22 mouse cellular contexts compared by ENCODE assay signal in the genomic region with DNA sequence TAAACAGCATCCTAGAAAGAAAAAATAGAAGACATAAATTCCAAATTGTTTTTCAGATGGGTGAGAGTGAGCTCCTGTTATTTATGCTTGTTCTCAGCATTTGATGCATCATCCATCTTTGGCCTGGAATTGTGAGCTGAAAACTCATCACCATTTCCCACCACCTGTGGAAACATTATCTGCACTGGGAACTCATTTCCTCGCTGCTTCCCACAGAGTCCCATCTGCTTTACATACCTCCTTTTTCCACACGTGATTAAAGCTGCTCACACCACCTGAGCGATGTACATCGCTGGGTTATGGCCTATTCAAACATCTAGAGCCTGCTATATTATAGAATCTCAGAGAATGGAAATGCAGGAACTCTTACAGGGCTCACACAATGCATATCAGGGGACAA.
DNase-seq lines count a peak whose midpoint lies in the region; ATAC-seq and TF ChIP-seq lines count a peak whose summit lies in the region.
"Had no signal": no experiment of that assay in that cellular context is flagged by ENCODE, and none has a peak within 500 bp of the region (broad histone marks: within the 10 kb centered on the region; RNA-seq: fewer than 3 reads in every experiment).

No protein-coding gene starts in this region.

- no peaks in the 10 kb centered on the region for H3K27me3 ChIP-seq in midbrain, postnatal 0 days (ENCODE audit: insufficient read depth, low read length)
- no peaks in the 10 kb centered on the region for H3K27me3 ChIP-seq in midbrain, embryonic 11.5 days (ENCODE audit: control insufficient read depth, insufficient read depth, low read length)
- no peaks in the 10 kb centered on the region for H3K27me3 ChIP-seq in intestine, postnatal 0 days (replicated peaks; ENCODE audit: control insufficient read depth, insufficient read depth, low read length)
- H3K27me3 ChIP-seq: embryonic facial prominence, embryonic 12.5 days; forebrain, embryonic 15.5 days; heart, embryonic 15.5 days; hindbrain, embryonic 15.5 days had no signal

- H3K9ac ChIP-seq in midbrain, postnatal 0 days (replicated peaks; ENCODE audit: low read length, poor library complexity, severe bottlenecking): no peak overlapping the region
- H3K9ac ChIP-seq in midbrain, embryonic 11.5 days (ENCODE audit: low read length): no peak overlapping the region
- H3K9ac ChIP-seq in intestine, postnatal 0 days (ENCODE audit: low read depth, low read length): no peak overlapping the region
- H3K9ac ChIP-seq: embryonic facial prominence, embryonic 12.5 days; forebrain, embryonic 15.5 days; heart, embryonic 15.5 days; hindbrain, embryonic 15.5 days had no signal

- no peak overlapping the region for H3K27ac ChIP-seq in midbrain, postnatal 0 days (ENCODE audit: low read depth, low read length)
- H3K27ac ChIP-seq in midbrain, embryonic 11.5 days (ENCODE audit: low read depth, low read length): no peak overlapping the region
- no peak overlapping the region for H3K27ac ChIP-seq in intestine, postnatal 0 days (ENCODE audit: low read depth, low read length)
- H3K27ac ChIP-seq: embryonic facial prominence, embryonic 12.5 days; forebrain, embryonic 15.5 days; heart, adult 2 months; heart, embryonic 15.5 days; hindbrain, embryonic 15.5 days had no signal

- peak; percentile 66; the same call in 1 of the 2 replicates for ATAC-seq in cerebellum, adult (ENCODE audit: insufficient number of reproducible peaks, low FRiP score, low TSS enrichment)
- no peak for ATAC-seq in midbrain, postnatal 0 days (ENCODE audit: low FRiP score)
- no peak for ATAC-seq in midbrain, embryonic 11.5 days (ENCODE audit: low FRiP score)
- no peak for ATAC-seq in intestine, postnatal 0 days
- ATAC-seq: CD4-positive, CD25-positive, alpha-beta regulatory T cell, adult 4 months; forebrain, embryonic 15.5 days had no signal

- H3K4me1 ChIP-seq in midbrain, postnatal 0 days (ENCODE audit: insufficient read depth, low read length): no peaks in the 10 kb centered on the region
- no peaks in the 10 kb centered on the region for H3K4me1 ChIP-seq in midbrain, embryonic 11.5 days (ENCODE audit: control insufficient read depth, insufficient read depth, low read length)
- no peaks in the 10 kb centered on the region for H3K4me1 ChIP-seq in intestine, postnatal 0 days (replicated peaks; ENCODE audit: control insufficient read depth, insufficient read depth, low read length)
- H3K4me1 ChIP-seq: embryonic facial prominence, embryonic 12.5 days; forebrain, embryonic 15.5 days; heart, embryonic 15.5 days; hindbrain, embryonic 15.5 days had no signal

- no peak for DNase-seq in cerebellum, adult 11 months
- peak; percentile 21 for DNase-seq in midbrain, postnatal 0 days (ENCODE audit: low spot score)
- no peak for DNase-seq in midbrain, embryonic 11.5 days (ENCODE audit: low spot score, missing footprints)
- peak; percentile 16 to 19 for DNase-seq in cerebellum, postnatal 10 days
- peak; percentile 9 for DNase-seq in mesoderm, embryonic 11.5 days (ENCODE audit: low read depth, low spot score)
- no peak for DNase-seq in gastrocnemius, adult 8-10 months (ENCODE audit: low spot score in 2 of 2)
- DNase-seq: adrenal gland, adult 8-10 months; adrenal gland, postnatal 36 days; B cell, adult 2 months; gastrocnemius, postnatal 14 days; heart, adult 2 months; heart, postnatal 14 days; kidney, adult 18-20 months had no signal

- 69% methylated on average over 4 of the region's 4 CpGs for WGBS in midbrain, postnatal 0 days
- 78% methylated on average over 4 of the region's 4 CpGs for WGBS in midbrain, embryonic 11.5 days
- 64% methylated on average over 4 of the region's 4 CpGs for WGBS in intestine, postnatal 0 days

- H3K36me3 ChIP-seq in midbrain, postnatal 0 days (ENCODE audit: insufficient read depth, low read length): no peaks in the 10 kb centered on the region
- H3K36me3 ChIP-seq in midbrain, embryonic 11.5 days (ENCODE audit: control insufficient read depth, insufficient read depth, low read length): no peaks in the 10 kb centered on the region
- no peaks in the 10 kb centered on the region for H3K36me3 ChIP-seq in intestine, postnatal 0 days (ENCODE audit: control insufficient read depth, insufficient read depth)
- H3K36me3 ChIP-seq: embryonic facial prominence, embryonic 12.5 days; forebrain, embryonic 15.5 days; G1E; heart, embryonic 15.5 days; hindbrain, embryonic 15.5 days had no signal

- H3K4me3 ChIP-seq in midbrain, postnatal 0 days (ENCODE audit: low read depth, low read length): no peak overlapping the region
- H3K4me3 ChIP-seq in midbrain, embryonic 11.5 days (ENCODE audit: low read depth, low read length): no peak overlapping the region
- H3K4me3 ChIP-seq in intestine, postnatal 0 days (ENCODE audit: low read depth, low read length): no peak overlapping the region
- H3K4me3 ChIP-seq: embryonic facial prominence, embryonic 12.5 days; forebrain, embryonic 15.5 days; heart, adult 2 months; heart, embryonic 15.5 days; hindbrain, embryonic 15.5 days had no signal

- H3K4me2 ChIP-seq in midbrain, postnatal 0 days (ENCODE audit: low read depth, low read length, poor library complexity, severe bottlenecking): no peak overlapping the region
- H3K4me2 ChIP-seq in midbrain, embryonic 11.5 days: no peak overlapping the region
- no peak overlapping the region for H3K4me2 ChIP-seq in intestine, postnatal 0 days (replicated peaks; ENCODE audit: low read depth)
- H3K4me2 ChIP-seq: embryonic facial prominence, embryonic 12.5 days; forebrain, embryonic 15.5 days; heart, embryonic 11.5 days; heart, embryonic 15.5 days; hindbrain, embryonic 15.5 days had no signal

- H3K9me3 ChIP-seq in midbrain, postnatal 0 days (ENCODE audit: low read length): no peaks in the 10 kb centered on the region
- H3K9me3 ChIP-seq in midbrain, embryonic 11.5 days (ENCODE audit: control insufficient read depth, low read length): no peaks in the 10 kb centered on the region
- H3K9me3 ChIP-seq in intestine, postnatal 0 days (ENCODE audit: control insufficient read depth): no peaks in the 10 kb centered on the region
- H3K9me3 ChIP-seq: embryonic facial prominence, embryonic 12.5 days; forebrain, embryonic 15.5 days; G1E; heart, embryonic 15.5 days; hindbrain, embryonic 15.5 days had no signal

- TF ChIP-seq CTCF in midbrain, postnatal 0 days (IDR thresholded peaks at IDR 0.05): no peak
- no peak for TF ChIP-seq CTCF in intestine, postnatal 0 days (IDR thresholded peaks at IDR 0.05; ENCODE audit: low read depth)

Comparison
In these comparisons a context has a peak if more than half of its experiments do, and no peak if none do; other contexts are left out.
1. DNase-seq: peak in midbrain, postnatal 0 days (single experiment), cerebellum, postnatal 10 days (2 of 2) and mesoderm, embryonic 11.5 days (single experiment); none in cerebellum, adult 11 months (single experiment), midbrain, embryonic 11.5 days (single experiment) and gastrocnemius, adult 8-10 months (0 of 2).